Mouse (Mus musculus) ES-Bruce4 (cell line): ENCODE measurements around the gene Ppp1r15b. TPM values are rescaled to one million over a fixed set of nuclear protein-coding genes. Genes with fewer than 3 reads are reported as not detected.

Experiments used
- H3K27ac ChIP-seq: 2 replicates; pipeline ENCODE4 v1.5.1; 2012; ENCODE audit warnings: low read length, inconsistent platforms; ENCODE audit not compliant: insufficient read depth
- H3K27me3 ChIP-seq: 2 replicates; pipeline ENCODE4 v1.6.1; 2012; ENCODE audit warnings: mild to moderate bottlenecking, low read length, inconsistent platforms; ENCODE audit not compliant: control insufficient read depth, poor library complexity, insufficient read depth, severe bottlenecking
- H3K36me3 ChIP-seq: 2 replicates; pipeline ENCODE4 v1.6.1; 2012; ENCODE audit warnings: inconsistent platforms, mild to moderate bottlenecking, low read length, moderate library complexity; ENCODE audit not compliant: control insufficient read depth, poor library complexity, insufficient read depth, severe bottlenecking
- H3K4me1 ChIP-seq: one replicate; pipeline ENCODE4 v1.8.1; 2011; ENCODE audit warnings: low read length; ENCODE audit not compliant: control insufficient read depth, insufficient read depth
- H3K4me3 ChIP-seq: 2 replicates; pipeline ENCODE4 v1.5.1; 2011; ENCODE audit warnings: low read depth, mild to moderate bottlenecking, low read length
- H3K9ac ChIP-seq: 2 replicates; pipeline ENCODE4 v1.6.1; 2012; ENCODE audit warnings: low read depth, mild to moderate bottlenecking, inconsistent platforms; ENCODE audit not compliant: poor library complexity, severe bottlenecking
- H3K9me3 ChIP-seq: replicated peaks from 2 replicates; pipeline ENCODE4 v1.6.1; 2012; ENCODE audit warnings: mild to moderate bottlenecking, low read length, inconsistent platforms; ENCODE audit not compliant: control insufficient read depth, poor library complexity, insufficient read depth, severe bottlenecking
- CTCF ChIP-seq: IDR thresholded peaks from one replicate; pipeline ENCODE4 v1.8.1; 2011; ENCODE audit warnings: low read depth, low read length
- EP300 ChIP-seq: IDR thresholded peaks from 2 replicates; pipeline ENCODE4 v1.6.1; 2011; ENCODE audit warnings: low read depth, low read length; ENCODE audit not compliant: insufficient read depth
- POLR2A ChIP-seq: IDR thresholded peaks from one replicate; pipeline ENCODE4 v1.8.1; 2011; ENCODE audit warnings: low read length; ENCODE audit not compliant: insufficient read depth
- polyA plus RNA-seq: library from polyadenylated mRNA; stranded (reverse); fragments of >200 nt; gene quantifications from 2 replicates; pipeline ENCODE4 v1.2.4, GENCODE M21; 2011; ENCODE audit warnings: low read depth; ENCODE audit not compliant: missing spikeins, insufficient read depth, insufficient read length

Gene Ppp1r15b
- polyA plus RNA-seq, 1 experiment, result 68.9 TPM

DNA sequence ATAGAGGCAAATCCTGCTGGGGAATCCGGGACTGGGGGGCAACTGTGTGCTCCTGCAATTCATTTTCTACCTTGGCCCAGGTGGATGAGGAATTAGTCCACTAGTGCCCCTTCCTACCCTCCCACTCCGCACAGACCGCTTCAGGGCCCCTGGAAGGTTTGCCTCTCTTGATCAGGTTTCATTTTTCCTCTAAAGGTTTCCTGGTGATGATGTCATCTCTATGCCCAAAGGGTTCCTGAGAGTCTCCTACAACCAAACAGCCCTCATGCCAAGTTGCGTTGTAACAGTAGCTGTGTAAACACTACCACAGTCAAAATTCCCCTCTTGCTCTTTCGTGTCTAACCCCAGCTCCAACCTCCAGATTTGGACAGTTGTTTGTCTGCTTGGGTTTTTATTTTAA, 16.4 kb downstream of the Ppp1r15b start:
- Histone ChIP-seq H3K9me3 (no peaks in the 10 kb centered on the region), H3K4me3 (no peak overlapping the region), H3K4me1 (no peaks in the 10 kb centered on the region), H3K27ac (no peak overlapping the region), H3K36me3 (no peaks in the 10 kb centered on the region), H3K27me3 (no peaks in the 10 kb centered on the region), H3K9ac (no peak overlapping the region)
- no peak for TF ChIP-seq POLR2A
- no peak for TF ChIP-seq CTCF
- no peak for TF ChIP-seq EP300

DNA sequence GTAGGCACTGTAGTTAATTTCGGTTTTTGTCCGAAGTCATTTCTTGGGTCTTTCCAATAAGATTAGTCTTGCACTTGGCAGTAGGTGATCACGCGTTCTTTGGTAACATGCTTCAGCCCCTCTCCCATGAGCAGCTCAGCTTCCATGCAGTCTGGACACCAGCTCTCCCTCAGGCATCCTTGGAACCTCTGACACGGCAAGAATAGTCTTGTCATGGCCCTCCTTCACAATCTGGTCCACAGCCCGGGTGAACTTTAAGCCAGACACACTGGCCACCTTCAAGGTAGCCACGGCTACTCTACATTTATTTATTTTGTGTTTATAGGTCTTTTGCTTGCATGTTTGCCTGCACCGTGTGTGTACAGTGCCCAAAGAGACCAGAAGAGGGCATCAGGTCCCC, 17.2 kb downstream of the Ppp1r15b start:
- Histone ChIP-seq H3K27ac (no peak overlapping the region), H3K4me3 (no peak overlapping the region), H3K9me3 (no peaks in the 10 kb centered on the region), H3K9ac (no peak overlapping the region), H3K27me3 (no peaks in the 10 kb centered on the region), H3K4me1 (no peaks in the 10 kb centered on the region), H3K36me3 (no peaks in the 10 kb centered on the region)
- TF ChIP-seq EP300, result no peak
- peak; percentile 6 for TF ChIP-seq CTCF

DNA sequence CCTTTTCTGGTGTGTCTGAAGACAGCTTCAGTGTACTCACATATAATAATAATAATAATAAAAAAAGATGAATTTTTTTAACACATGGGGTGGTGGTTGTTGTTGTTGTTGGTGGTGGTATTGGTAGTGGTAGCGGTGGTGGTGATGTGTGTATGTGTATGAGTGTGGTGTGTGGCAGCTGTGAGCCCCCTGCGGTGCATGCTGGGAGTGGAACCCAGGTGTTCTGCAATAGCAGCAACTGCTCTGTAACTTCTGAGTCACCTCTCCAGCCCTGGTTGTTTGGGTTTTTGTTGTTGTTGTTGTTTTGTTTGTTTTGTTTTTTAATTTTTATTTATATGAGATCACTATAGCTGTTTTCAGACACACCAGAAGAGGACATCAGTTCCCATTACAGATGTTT, 19.6 kb downstream of the Ppp1r15b start:
- H3K9me3 ChIP-seq, result no peaks in the 10 kb centered on the region
- no peak overlapping the region for H3K27ac ChIP-seq
- TF ChIP-seq POLR2A, result no peak
- no peak for TF ChIP-seq CTCF
- no peak for TF ChIP-seq EP300
- no peaks in the 10 kb centered on the region for H3K27me3 ChIP-seq
- no peak overlapping the region for H3K9ac ChIP-seq
- H3K4me3 ChIP-seq, result no peak overlapping the region
- no peaks in the 10 kb centered on the region for H3K4me1 ChIP-seq
- H3K36me3 ChIP-seq, result no peaks in the 10 kb centered on the region

DNA sequence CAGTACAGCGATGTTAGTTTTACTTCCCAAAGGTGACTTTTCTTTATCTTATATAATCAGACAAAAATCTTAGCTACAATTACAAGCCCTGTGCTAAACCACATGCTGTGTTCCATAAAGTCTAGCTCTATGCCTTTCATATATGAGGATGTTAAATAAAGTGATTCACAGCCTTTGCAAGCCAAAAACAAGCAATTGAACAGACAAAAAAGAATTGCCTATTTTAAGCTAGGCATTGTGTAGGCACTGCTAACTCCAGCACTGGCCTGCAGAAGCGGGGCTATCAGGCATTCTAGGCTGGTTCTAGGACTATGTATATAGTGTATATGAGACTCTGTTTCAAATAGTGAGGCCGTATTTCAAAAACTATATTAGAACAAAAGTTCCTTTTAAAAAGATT, 21.3 kb downstream of the Ppp1r15b start:
- Histone ChIP-seq H3K9me3 (no peaks in the 10 kb centered on the region), H3K27me3 (no peaks in the 10 kb centered on the region), H3K4me3 (no peak overlapping the region), H3K9ac (no peak overlapping the region), H3K36me3 (no peaks in the 10 kb centered on the region), H3K4me1 (no peaks in the 10 kb centered on the region), H3K27ac (no peak overlapping the region)
- TF ChIP-seq POLR2A, result no peak
- no peak for TF ChIP-seq CTCF
- no peak for TF ChIP-seq EP300

DNA sequence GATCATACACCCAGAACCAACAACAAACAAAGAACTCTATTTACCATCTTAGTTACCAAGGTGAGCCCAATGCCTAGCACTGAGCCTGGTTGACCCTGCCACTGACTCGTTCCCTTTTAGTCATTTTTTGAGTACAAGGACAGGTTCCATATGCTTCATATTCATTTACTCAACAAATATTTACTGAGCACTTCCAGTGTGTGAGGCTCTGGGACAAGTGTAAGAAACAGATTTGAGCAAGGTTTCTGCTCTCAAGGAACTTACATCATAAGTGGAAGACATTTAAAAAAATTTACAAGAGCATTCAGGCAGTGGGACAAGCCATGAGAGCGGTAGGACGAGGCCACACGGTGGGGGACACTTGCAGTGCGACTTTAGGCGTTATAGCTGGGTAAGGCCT, 24.3 kb downstream of the Ppp1r15b start:
- H3K27me3 ChIP-seq, result no peaks in the 10 kb centered on the region
- H3K36me3 ChIP-seq, result no peaks in the 10 kb centered on the region
- no peak for TF ChIP-seq EP300
- no peak for TF ChIP-seq CTCF
- TF ChIP-seq POLR2A, result no peak
- H3K9ac ChIP-seq, result no peak overlapping the region
- no peak overlapping the region for H3K4me3 ChIP-seq
- H3K9me3 ChIP-seq, result no peaks in the 10 kb centered on the region
- H3K4me1 ChIP-seq, result no peaks in the 10 kb centered on the region
- no peak overlapping the region for H3K27ac ChIP-seq

DNA sequence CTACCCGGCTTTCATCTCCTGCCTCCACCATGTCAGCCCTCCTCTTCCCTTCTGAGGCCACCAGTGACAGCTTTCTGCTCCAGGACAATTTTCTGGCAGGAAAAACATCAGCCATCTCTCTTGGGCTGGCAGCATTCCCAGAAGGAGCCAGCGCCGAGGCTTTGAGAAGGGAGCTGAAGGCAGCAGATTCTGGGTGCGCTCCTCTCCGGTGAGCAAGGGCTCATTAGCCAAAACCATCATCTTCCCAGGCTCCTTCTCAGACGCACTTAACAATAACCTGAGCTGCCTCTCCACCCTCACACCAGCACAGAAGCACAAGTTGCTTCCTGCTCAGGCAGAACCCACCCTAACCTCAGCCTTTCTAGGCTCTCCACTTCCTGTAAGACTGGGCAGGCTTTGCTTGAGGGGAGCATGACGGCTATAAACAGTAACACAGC, 28.2 kb downstream of the Ppp1r15b start:
- Histone ChIP-seq H3K9me3 (no peaks in the 10 kb centered on the region), H3K9ac (no peak overlapping the region), H3K27me3 (peaks cover 7% of the 10 kb centered on the region), H3K4me3 (no peak overlapping the region), H3K36me3 (no peaks in the 10 kb centered on the region), H3K4me1 (no peaks in the 10 kb centered on the region), H3K27ac (no peak overlapping the region)
- TF ChIP-seq POLR2A (no peak), EP300 (no peak), CTCF (no peak)
